Mouse (Mus musculus): ENCODE results near the gene Asb8. TPM values are rescaled to one million over a fixed set of nuclear protein-coding genes. Genes with fewer than 3 reads are reported as not detected.

Asb8 gene
- total RNA-seq, 4 experiments from 2014 or later, result 123 to 141 (median 129) TPM

- no peak for DNase-seq (ENCODE audit: low spot score in 2 of 2)
Observed at GRCm38 (mm10) chr15:98116287-98116686, 49.1 kb downstream of the Asb8 start.

DNA sequence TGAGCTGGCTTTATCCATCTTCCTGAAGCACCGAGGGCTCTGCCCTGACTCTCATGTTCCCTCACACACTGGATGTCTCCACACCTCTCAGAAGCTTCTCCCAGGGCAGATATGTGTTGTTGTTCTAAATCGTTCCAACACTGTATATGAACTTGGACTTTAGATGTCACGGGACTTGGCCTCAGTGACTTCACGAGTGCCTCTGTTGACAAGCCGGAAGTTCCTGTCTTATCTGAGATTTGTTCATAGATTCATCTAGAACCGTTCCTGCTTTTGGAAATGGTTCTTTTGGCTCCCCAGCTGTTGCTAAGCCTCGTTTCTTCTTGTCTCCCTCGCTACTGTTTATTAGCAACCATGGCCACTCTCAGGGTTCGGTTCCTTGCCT is 49.7 kb downstream of the Asb8 start:
- DNase-seq (ENCODE audit: low spot score in 2 of 2), result no peak

- DNase-seq (ENCODE audit: low spot score in 2 of 2), result peak; percentile 50 to 69
Observed at GRCm38 (mm10) chr15:98114852-98115778, 50.3 kb downstream of the Asb8 start.

GRCm38 (mm10) chr15:98114098-98114851 is 51.1 kb downstream of the Asb8 start:
- peak; percentile 56 to 59 for DNase-seq (ENCODE audit: low spot score in 2 of 2)

DNA sequence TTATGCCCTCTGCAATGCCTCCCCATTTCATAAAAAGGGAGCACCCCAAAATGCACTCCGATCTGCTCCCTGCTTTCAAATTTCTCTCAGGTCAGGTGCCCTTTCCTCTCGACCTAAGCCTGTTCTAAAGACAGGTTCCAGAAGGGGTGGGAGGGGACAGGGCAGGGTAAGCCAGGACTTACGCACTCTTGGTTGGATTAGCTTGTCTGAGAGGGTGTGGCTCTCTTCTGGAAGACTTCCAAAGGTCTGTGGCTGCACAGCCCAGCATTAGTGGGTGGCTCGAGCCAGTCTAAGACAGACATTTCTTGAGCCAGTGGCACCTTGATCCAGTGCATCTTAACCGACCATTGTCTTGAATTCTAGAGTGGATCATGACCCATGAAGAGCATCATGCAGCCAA is 53.6 kb downstream of the Asb8 start:
- DNase-seq (ENCODE audit: low spot score in 2 of 2), result peak; percentile 48 to 68

DNA sequence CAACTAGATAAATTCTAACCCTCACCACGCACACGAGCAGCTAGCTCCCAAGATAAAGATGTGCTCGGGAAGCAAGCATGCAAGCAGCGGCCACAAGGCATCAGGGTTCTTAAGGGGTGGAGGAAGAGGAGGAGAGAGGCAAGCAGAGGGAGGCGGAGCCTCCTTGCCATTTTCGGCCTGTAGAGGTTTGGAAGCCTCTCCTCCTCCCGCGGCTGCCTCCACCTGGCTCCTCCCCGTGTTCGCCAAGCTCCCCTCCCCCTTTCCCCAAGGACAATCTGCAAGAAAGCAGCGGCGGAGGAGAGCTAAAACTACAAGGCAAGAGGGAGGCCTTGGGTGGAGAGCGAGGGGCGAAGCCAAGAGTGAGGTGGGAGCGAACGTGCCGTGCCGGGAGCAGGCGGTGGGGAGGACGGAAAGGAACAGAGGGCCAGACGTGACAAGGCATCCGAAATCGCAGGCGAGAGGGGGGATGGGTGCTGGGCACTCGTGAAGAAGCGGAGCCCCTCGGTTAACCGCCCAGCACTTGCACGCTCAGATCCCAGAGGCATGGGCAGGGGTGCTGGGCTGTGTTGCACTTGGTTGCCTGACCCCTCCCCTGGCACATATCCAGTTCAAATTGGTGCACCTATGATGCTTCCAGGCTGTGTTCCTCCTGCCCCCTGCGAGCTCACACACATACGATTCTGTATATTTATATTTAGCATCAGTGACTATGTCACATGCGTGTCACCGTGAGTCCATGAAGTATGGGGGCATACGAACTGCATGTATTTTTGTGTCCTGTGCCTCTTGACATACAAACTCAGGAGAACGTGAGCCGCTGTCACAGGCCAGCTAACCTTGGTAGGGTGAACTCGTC is 56.9 kb downstream of the Asb8 start:
- DNase-seq (ENCODE audit: low spot score in 2 of 2), result peak; percentile 80 to 87

GRCm38 (mm10) chr15:98107703-98108296 is 57.6 kb downstream of the Asb8 start:
- no peak for DNase-seq (ENCODE audit: low spot score in 2 of 2)

DNA sequence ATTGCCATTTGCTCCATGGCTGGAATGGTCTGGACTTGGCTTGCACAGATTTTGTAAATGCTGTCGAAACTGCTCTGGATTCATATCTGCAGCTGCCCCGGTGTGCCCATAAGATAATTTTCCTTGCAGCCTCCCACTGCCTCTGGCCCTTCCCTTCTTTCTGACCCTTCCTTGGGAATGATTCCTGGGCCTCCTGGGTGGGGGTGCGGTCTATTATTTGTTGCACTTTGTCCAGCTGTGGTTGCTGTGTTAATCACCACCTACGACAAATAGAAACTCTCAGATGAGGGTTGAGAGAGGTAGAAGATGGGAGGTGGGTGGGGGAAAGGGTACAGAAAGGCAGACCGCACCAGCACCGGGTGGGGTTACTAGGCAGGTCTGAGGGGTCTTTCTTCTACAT is 58.2 kb downstream of the Asb8 start:
- no peak for DNase-seq (ENCODE audit: low spot score in 2 of 2)

DNA sequence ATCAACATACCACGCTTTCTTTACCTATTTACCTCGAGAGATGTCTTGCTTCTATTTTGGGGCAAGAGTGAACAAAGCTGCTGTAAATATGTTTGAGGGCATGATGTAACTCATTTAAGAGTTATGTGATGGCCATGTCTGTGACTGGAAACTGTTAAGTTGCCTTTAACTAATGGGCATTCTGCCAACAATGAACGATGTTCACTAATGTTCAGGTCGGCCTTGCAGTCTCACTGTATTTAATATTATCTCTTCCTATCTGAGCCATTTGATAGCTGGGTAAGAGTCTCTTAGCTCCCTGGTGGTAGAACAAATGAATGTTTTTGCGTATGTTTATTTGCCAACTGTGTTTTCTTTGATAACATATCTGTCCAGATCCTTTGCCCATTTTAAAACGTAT is 58.9 kb downstream of the Asb8 start:
- no peak for DNase-seq (ENCODE audit: low spot score in 2 of 2)

GRCm38 (mm10) chr15:98102401-98102800 is 63.0 kb downstream of the Asb8 start:
- no peak for DNase-seq (ENCODE audit: low spot score in 2 of 2)

- no peak for DNase-seq (ENCODE audit: low spot score in 2 of 2)
Observed at GRCm38 (mm10) chr15:98098519-98098918, 66.9 kb downstream of the Asb8 start.

- no peak for DNase-seq (ENCODE audit: low spot score in 2 of 2)
Observed at GRCm38 (mm10) chr15:98096957-98097356, 68.5 kb downstream of the Asb8 start.

- DNase-seq (ENCODE audit: low spot score in 2 of 2), result no peak
Observed at GRCm38 (mm10) chr15:98094905-98095304, 70.5 kb downstream of the Asb8 start.

DNA sequence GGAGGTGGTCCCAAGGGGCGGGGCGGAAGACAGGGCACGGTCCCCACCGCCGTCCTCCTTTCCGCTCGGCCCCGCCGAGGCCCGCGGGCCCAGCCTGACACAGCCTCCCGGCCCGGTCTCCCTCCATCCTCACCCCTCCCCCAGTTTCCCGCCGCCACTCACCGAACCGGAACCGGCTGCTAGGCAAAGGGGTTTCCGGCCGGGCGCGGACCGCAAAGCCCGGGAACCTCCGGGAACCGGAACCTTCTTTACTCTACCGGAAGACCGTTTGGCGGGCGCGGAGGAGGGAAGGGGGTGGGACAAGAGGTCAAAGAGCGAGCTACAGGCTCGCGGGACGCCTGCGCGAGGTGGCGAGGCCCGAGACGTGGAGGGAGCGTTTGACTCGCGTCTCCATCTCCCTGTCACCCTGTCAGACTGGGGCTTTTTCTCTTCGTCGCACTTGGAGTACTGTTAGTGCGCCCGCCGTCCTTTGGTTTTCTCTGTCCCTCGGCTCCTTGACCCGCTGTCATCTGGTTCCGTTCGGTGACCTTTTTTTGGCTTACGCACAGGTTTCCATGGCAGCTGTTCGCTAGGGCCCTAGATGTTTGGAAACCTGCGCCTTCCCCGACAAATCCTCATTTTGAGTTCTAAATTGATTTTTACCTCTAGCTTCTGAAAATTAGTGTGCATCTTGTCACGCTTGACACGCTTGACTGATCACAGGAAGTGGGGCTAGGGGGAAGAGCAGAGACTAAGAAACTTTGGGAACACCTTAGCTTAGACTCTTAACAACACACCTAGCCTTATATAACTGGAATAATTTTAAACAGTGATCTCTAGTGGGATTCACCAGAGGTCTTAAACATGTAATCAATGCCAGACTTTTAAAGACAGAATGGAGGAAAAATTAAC is 72.1 kb downstream of the Asb8 start, which contains the start of gene Senp1:
Senp1 (minus strand) TSS at position 624 of the 891 bp plus-strand sequence.
- peak; percentile 78 to 86 for DNase-seq (ENCODE audit: low spot score in 2 of 2)

DNA sequence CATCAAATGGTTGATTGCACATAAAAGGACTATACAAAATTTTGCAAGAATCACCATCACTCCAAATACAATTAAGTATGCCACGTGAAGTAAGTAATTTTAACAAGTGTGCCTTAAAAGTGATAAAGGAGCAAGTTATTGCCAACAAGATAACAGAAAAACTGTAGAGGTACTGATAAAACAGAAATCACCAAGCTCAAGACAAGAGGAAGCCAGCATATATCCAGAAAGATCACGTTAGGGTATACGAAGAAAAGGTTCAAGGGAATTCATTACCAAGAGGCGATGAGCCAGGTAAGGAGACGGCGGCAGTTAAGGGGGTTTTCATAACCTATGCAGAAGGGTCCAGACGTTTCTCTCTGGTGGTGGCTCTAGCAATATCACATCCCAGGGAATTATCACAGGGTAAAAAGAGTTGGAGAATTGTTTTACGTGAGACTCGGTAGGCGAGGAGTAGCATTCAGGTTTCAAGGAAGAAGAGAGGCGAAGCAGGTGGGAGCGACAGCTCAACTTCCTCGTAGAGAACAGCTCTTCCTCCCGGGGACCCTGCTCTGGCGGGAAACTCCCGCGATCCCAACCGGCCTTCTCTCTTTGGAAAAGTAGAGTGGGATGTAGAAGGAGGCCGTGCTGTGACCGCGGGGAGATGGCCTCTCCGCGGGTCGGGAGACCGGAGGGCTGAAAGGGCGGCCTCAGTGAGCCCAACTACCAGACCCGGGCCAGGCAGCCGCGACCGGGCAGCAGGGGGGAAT is 72.9 kb downstream of the Asb8 start, which contains the start of gene Pfkm:
Pfkm (plus strand) TSS at position 218 of the 749 bp plus-strand sequence.
- no peak for DNase-seq (ENCODE audit: low spot score in 2 of 2)

DNA sequence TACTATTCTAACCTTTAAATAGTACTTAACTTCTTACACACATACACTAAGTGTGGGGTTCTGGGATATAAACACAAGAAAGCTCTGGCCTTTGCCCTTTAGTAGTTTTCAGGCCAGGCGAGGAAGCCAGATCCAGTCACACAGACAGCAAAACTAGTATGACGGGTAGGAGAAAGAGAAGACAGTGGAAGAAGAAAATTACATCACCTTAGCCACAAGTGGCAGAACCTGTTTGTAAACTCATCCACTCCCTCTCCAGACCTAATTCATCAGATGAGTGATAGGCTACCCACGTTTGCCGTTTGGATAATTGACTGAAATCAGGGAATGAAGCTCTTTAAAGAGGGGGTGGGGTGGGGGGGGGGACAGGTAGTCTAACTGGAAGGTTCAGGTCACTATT is 73.6 kb downstream of the Asb8 start:
- no peak for DNase-seq (ENCODE audit: low spot score in 2 of 2)

DNA sequence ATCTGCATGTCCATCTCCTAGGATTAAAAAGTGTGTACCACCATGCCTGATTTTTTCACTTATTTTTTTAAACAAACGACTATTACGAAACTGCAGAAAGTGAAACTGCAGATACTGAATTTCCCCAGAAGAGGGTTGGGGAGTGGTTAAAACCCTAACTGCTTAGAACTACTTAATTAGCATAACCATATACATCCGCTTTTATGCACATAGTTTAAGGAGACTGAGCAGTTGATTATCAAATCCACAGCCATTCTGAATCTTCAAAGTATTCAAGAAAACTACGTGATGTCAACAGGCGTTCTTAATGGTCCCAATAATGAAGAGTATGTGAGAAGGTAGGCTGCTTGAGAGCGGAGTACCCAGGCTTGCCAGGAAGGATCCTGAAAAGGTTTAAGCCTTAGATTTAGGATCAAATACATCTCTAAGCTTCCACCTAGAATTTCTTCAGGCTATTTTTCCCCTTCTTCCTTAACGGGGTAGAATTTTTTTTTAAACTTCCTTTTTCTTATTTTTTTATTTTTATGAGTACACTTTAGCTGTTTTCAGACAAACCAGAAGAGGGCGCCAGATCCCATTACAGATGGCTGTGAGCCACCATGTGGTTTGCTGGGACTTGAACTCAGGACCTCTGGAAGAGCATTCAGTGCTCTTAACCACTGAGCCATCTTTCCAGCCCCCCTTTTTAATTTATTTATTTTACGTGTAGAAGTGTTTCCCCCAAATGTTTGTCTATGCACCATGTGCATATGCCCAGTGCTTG is 75.8 kb downstream of the Asb8 start:
- no peak for DNase-seq (ENCODE audit: low spot score in 2 of 2)

- no peak for DNase-seq (ENCODE audit: low spot score in 2 of 2)
Observed at GRCm38 (mm10) chr15:98088889-98089288, 76.5 kb downstream of the Asb8 start.
